Mouse (Mus musculus): Measurements from ENCODE around the gene Smurf2. TPM values are rescaled to one million over a fixed set of nuclear protein-coding genes. Genes with fewer than 3 reads are reported as not detected.

Gene Smurf2
- total and polyA plus RNA-seq, 2 experiments from 2014 or later = 7.8 to 33.9 TPM

DNA sequence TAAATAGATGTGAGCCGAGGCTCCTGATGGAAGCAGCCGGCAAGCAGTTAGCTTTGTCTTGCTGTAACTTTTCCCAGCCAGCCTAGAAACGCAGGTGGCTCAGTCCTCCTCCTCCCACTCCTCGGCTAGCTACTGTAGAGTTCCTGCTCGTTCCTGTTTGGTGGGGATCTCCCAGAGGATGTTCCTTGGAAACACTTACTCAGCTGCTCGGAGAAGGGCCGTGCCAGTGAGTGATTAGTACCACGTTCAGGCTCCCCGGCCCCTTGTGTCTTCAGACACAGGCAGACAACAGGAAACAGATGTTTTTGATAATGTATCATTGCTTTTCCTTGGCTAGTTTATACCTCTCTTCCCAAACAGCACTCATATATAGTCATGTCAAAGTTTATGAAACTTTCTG lies 124.8 kb downstream of the Smurf2 start:
- 70% methylated on average over 9 of the region's 9 CpGs for WGBS
- no peak overlapping the region for H3K27ac ChIP-seq (ENCODE audit: low read depth, low read length)
- no peak for ATAC-seq (ENCODE audit: low FRiP score)
- H3K9me3 ChIP-seq (ENCODE audit: low read length) = no peaks in the 10 kb centered on the region
- H3K36me3 ChIP-seq (ENCODE audit: insufficient read depth, low read length) = peaks cover 36% of the 10 kb centered on the region
- no peaks in the 10 kb centered on the region for H3K27me3 ChIP-seq (ENCODE audit: insufficient read depth, low read length)
- no peak for TF ChIP-seq CTCF (IDR thresholded peaks at IDR 0.05)
- no peak for DNase-seq (ENCODE audit: low spot score)
- H3K4me2 ChIP-seq (ENCODE audit: low read depth, low read length, poor library complexity, severe bottlenecking) = no peak overlapping the region
- no peaks in the 10 kb centered on the region for H3K4me1 ChIP-seq (ENCODE audit: insufficient read depth, low read length)
- H3K4me3 ChIP-seq (ENCODE audit: low read depth, low read length) = no peak overlapping the region
- no peak overlapping the region for H3K9ac ChIP-seq (replicated peaks; ENCODE audit: low read length, poor library complexity, severe bottlenecking)

DNA sequence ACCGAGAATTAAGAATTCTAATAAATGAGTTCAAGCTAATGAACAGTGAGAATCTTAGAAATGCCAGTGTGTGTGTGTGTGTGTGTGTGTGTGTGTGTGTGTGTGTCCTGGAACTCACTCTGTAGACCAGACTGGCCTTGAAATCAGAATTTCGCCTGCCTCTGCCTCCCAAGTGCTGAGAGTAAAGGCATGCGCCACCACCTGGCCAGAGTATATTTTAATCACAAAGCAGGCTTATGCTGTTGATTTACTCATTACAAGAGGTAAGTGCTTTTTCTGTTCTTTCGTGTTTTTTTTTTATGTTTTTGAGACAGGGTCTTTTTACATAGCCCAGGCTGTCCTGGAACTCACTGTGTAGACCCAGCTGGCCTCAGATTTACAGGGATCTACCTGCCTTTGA lies 126.7 kb downstream of the Smurf2 start:
- Histone ChIP-seq H3K4me3 (ENCODE audit: low read depth, low read length) (no peak overlapping the region), H3K4me1 (ENCODE audit: insufficient read depth, low read length) (no peaks in the 10 kb centered on the region), H3K9me3 (ENCODE audit: low read length) (no peaks in the 10 kb centered on the region), H3K4me2 (ENCODE audit: low read depth, low read length, poor library complexity, severe bottlenecking) (no peak overlapping the region), H3K9ac (replicated peaks; ENCODE audit: low read length, poor library complexity, severe bottlenecking) (no peak overlapping the region), H3K27ac (ENCODE audit: low read depth, low read length) (no peak overlapping the region), H3K27me3 (ENCODE audit: insufficient read depth, low read length) (no peaks in the 10 kb centered on the region), H3K36me3 (ENCODE audit: insufficient read depth, low read length) (peaks cover 27% of the 10 kb centered on the region)
- ATAC-seq (ENCODE audit: low FRiP score) (no peak), DNase-seq (ENCODE audit: low spot score) (no peak)
- WGBS = 80% methylated on average over 4 of the region's 4 CpGs
- TF ChIP-seq CTCF (IDR thresholded peaks at IDR 0.05) = peak; percentile 42

DNA sequence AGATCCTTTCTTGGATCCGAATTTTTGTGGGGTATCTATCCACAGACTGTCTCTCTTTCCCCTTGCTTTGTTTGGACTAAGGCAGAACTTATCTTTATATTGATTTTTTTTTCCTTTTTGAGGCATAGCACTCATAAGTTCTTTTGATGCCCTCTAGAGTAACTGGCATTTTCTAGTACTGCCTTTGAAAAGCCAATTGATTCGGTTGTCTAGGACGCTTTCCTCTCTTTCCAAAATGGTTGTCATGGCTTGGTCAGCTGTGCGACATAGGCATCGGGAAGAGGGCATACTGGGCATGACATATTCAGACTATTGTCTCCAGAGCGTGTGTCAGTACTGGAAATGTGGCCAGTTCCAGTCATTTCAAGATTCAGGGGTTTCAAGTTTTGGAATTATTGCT lies 130.9 kb downstream of the Smurf2 start:
- 0% methylated on average over 6 of the region's 6 CpGs for whole genome bisulfite sequencing
- peak overlapping the region; percentile 67 for H3K4me3 ChIP-seq (ENCODE audit: low read depth, low read length)
- ATAC-seq (ENCODE audit: low FRiP score) (no peak), DNase-seq (ENCODE audit: low spot score) (peak; percentile 69)
- no peak for TF ChIP-seq CTCF (IDR thresholded peaks at IDR 0.05)
- peak overlapping the region; percentile 50 for H3K4me2 ChIP-seq (ENCODE audit: low read depth, low read length, poor library complexity, severe bottlenecking)
- no peaks in the 10 kb centered on the region for H3K9me3 ChIP-seq (ENCODE audit: low read length)
- peaks cover 5% of the 10 kb centered on the region; the same call in 1 of the 2 replicates for H3K4me1 ChIP-seq (ENCODE audit: insufficient read depth, low read length)
- H3K36me3 ChIP-seq (ENCODE audit: insufficient read depth, low read length) = peaks cover 7% of the 10 kb centered on the region; the same call in 1 of the 2 replicates
- H3K27ac ChIP-seq (ENCODE audit: low read depth, low read length) = peak overlapping the region; percentile 98
- H3K27me3 ChIP-seq (ENCODE audit: insufficient read depth, low read length) = no peaks in the 10 kb centered on the region
- peak overlapping the region; percentile 99 for H3K9ac ChIP-seq (replicated peaks; ENCODE audit: low read length, poor library complexity, severe bottlenecking)

DNA sequence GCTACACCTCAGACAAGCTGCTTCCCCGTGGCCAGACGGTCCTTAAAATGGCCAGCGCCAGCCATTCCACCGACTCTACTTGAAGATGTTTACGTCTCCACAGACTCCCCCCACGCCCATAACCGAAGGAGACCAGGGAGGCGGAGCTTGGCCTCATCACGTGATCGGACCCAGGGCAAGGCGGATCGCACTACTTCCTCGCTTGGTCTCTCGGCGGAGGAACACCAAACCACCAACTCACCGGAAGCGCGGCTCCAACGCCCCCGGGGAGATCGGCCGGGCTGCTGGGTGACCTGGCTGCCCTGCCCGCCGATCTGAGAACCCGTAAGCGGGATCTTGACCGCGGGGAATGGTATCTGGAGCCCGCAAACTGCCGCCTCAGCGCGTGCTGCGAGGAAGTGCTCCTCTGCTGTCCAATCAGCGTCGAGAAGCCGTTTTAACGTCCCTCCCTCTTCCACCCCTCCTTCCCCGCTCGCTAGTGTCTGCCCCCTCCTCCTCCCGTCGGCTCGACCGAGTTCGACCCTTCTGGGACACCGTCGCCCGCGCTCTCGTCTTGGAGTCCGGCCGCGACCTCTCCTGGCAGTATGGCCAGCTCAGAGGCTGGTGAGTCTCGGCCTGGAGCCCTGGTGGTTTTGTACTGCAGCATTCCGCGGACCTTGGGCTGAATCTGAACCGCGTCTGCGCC lies 131.6 kb downstream of the Smurf2 start, which contains the start of the genes Ddx5 and Cep95:
Ddx5 (minus strand) TSS at position 411 of the 685 bp plus-strand sequence.
Cep95 (plus strand) TSS at position 478 of the 685 bp plus-strand sequence.
- Histone ChIP-seq H3K4me1 (ENCODE audit: insufficient read depth, low read length) (peaks cover 5% of the 10 kb centered on the region; the same call in 1 of the 2 replicates), H3K4me2 (ENCODE audit: low read depth, low read length, poor library complexity, severe bottlenecking) (peak within 1 kb of the TSS; percentile 50), H3K27me3 (ENCODE audit: insufficient read depth, low read length) (no peaks in the 10 kb centered on the region), H3K4me3 (ENCODE audit: low read depth, low read length) (peak within 1 kb of the TSS; percentile 67), H3K9ac (replicated peaks; ENCODE audit: low read length, poor library complexity, severe bottlenecking) (peak within 1 kb of the TSS; percentile 99), H3K9me3 (ENCODE audit: low read length) (no peaks in the 10 kb centered on the region), H3K27ac (ENCODE audit: low read depth, low read length) (peak within 1 kb of the TSS; percentile 98), H3K36me3 (ENCODE audit: insufficient read depth, low read length) (peaks cover 6% of the 10 kb centered on the region; the same call in 1 of the 2 replicates)
- WGBS = under 1% methylated on average over 58 of the region's 58 CpGs
- DNase-seq (ENCODE audit: low spot score) (peak; percentile 98), ATAC-seq (ENCODE audit: low FRiP score) (peak; percentile 89)
- peak; percentile 56 for TF ChIP-seq CTCF (IDR thresholded peaks at IDR 0.05)

DNA sequence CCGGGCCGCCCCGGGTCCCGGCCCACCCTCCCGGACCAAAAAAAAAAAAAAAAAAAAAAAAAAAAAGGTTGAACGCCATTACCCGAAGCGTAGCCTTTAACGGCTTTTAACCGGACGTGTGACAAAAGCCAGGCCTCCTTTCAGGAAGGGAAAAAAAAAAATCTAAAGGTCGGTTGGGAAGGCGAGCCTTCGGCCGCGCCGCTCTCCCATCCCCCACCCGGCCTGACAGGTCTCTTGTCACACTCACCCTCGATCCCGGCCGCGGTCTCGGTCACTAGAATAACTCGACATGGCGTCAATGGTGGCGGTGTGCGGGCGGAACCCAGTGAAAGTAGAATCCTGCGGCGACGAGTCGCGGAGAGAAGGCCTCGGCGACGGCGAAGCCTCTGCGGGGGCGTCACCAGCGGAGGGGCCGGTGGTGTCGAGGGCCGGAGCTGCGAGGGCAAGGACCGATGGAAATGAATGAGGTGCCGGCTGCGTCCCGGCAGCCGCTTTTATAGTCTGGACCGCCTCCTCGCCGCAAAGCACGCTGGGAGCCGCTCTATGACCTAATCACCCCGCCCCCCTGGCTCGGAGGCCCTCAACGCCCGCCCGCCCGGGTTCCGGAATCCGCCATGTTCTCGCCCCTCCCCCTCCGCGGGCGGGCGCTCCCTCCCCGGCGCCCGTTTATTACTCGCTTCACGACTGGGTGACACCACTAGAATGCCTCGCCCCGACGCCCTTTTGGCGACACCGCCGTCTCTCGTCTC lies 132.3 kb downstream of the Smurf2 start:
- peak overlapping the region; percentile 98 for H3K27ac ChIP-seq (ENCODE audit: low read depth, low read length)

More for the DNA sequence above, 132.3 kb downstream of the Smurf2 start:
- no peak for TF ChIP-seq CTCF (IDR thresholded peaks at IDR 0.05)
- H3K4me3 ChIP-seq (ENCODE audit: low read depth, low read length) = peak overlapping the region; percentile 67
- no peaks in the 10 kb centered on the region for H3K27me3 ChIP-seq (ENCODE audit: insufficient read depth, low read length)
- DNase-seq (ENCODE audit: low spot score) (peak; percentile 98), ATAC-seq (ENCODE audit: low FRiP score) (peak; percentile 88)
- peak overlapping the region; percentile 99 for H3K9ac ChIP-seq (replicated peaks; ENCODE audit: low read length, poor library complexity, severe bottlenecking)
- peak overlapping the region; percentile 50 for H3K4me2 ChIP-seq (ENCODE audit: low read depth, low read length, poor library complexity, severe bottlenecking)
- under 1% methylated on average over 59 of the region's 79 CpGs for WGBS
- peaks cover 11% of the 10 kb centered on the region for H3K36me3 ChIP-seq (ENCODE audit: insufficient read depth, low read length)
- peaks cover 5% of the 10 kb centered on the region; the same call in 1 of the 2 replicates for H3K4me1 ChIP-seq (ENCODE audit: insufficient read depth, low read length)
- no peaks in the 10 kb centered on the region for H3K9me3 ChIP-seq (ENCODE audit: low read length)

Measured in midbrain, postnatal 0 days (tissue).